Mouse (Mus musculus) forebrain, embryonic 11.5 days (tissue): Measurements from ENCODE around the gene Tenm2. TPM values are rescaled to one million over a fixed set of nuclear protein-coding genes. Genes with fewer than 3 reads are reported as not detected.

Experiments
- ATAC-seq: fragments of 200-750 bp; cut with Nextera tagmentation; replicated peaks from 2 replicates; pipeline ENCODE4 v1.8.0; 2017; ENCODE audit warnings: moderate TSS enrichment; ENCODE audit not compliant: low FRiP score
- DNase-seq: peaks from one replicate; pipeline ENCODE4 v3.0.0-alpha.2; 2017; ENCODE audit warnings: low spot score
- H3K27ac ChIP-seq: fragments of 300-500 bp; sonication (generic); 2 replicates; pipeline ENCODE4 v1.5.1; 2014; ENCODE audit warnings: low read depth, low read length
- H3K27me3 ChIP-seq: fragments of 300-500 bp; sonication (generic); 2 replicates; pipeline ENCODE4 v1.6.1; 2014; ENCODE audit warnings: mild to moderate bottlenecking, low read length, mixed read lengths; ENCODE audit not compliant: control insufficient read depth, insufficient read depth
- H3K36me3 ChIP-seq: fragments of 300-500 bp; sonication (generic); 2 replicates; pipeline ENCODE4 v1.6.1; 2014; ENCODE audit warnings: mild to moderate bottlenecking, low read length, moderate library complexity, mixed read lengths; ENCODE audit not compliant: control insufficient read depth, insufficient read depth
- H3K4me1 ChIP-seq: fragments of 300-500 bp; sonication (generic); replicated peaks from 2 replicates; pipeline ENCODE4 v1.6.1; 2014; ENCODE audit warnings: low read length, mixed read lengths; ENCODE audit not compliant: control insufficient read depth, insufficient read depth
- H3K4me2 ChIP-seq: fragments of 300-500 bp; sonication (generic); 2 replicates; pipeline ENCODE4 v1.6.1; 2014; ENCODE audit warnings: low read depth, mild to moderate bottlenecking, low read length, moderate library complexity, mixed read lengths; ENCODE audit not compliant: severe bottlenecking
- H3K4me3 ChIP-seq: fragments of 300-500 bp; sonication (generic); 2 replicates; pipeline ENCODE4 v1.5.1; 2014; ENCODE audit warnings: low read depth, low read length
- H3K9ac ChIP-seq: fragments of 300-500 bp; sonication (generic); 2 replicates; pipeline ENCODE4 v1.6.1; 2014; ENCODE audit warnings: low read length
- H3K9me3 ChIP-seq: fragments of 300-500 bp; sonication (generic); 2 replicates; pipeline ENCODE4 v1.6.1; 2016; ENCODE audit warnings: low read length, mixed read lengths; ENCODE audit not compliant: control insufficient read depth
- WGBS: fragments of 180-500 bp; shearing (Covaris S2); extraction: QIAGEN DNeasy Blood & Tissue Kit; methylation state at CpG from one replicate; pipeline ENCODE4 v1.1.7; 2014; 5-methylcytosine and 5-hydroxymethylcytosine counted together
- polyA plus RNA-seq: library from polyadenylated mRNA; unstranded; fragments of >200 nt; fragmentation: Nextera tagmentation; extraction: Ambion mirVana; gene quantifications from 2 replicates; pipeline ENCODE4 v1.2.1, GENCODE M21; 2014

Gene Tenm2
- polyA plus RNA-seq, 1 experiment from 2014 or later, result 3.8 TPM

- H3K27ac ChIP-seq, result no peak overlapping the region
- H3K36me3 ChIP-seq, result no peaks in the 10 kb centered on the region
- no peak overlapping the region for H3K4me2 ChIP-seq
- H3K4me3 ChIP-seq, result no peak overlapping the region
- H3K9me3 ChIP-seq, result no peaks in the 10 kb centered on the region
- DNase-seq (no peak), ATAC-seq (no peak)
- H3K4me1 ChIP-seq, result no peaks in the 10 kb centered on the region
- no peaks in the 10 kb centered on the region for H3K27me3 ChIP-seq
- H3K9ac ChIP-seq, result no peak overlapping the region
- WGBS, result 90% methylated on average over 2 of the region's 2 CpGs
Measured at GRCm38 (mm10) chr11:35962431-35962830, 1273.3 kb downstream of the Tenm2 start.

GRCm38 (mm10) chr11:35959270-35959669 lies 1276.5 kb downstream of the Tenm2 start:
- Histone ChIP-seq H3K4me2 (no peak overlapping the region), H3K27me3 (no peaks in the 10 kb centered on the region), H3K9ac (no peak overlapping the region), H3K27ac (no peak overlapping the region), H3K4me3 (no peak overlapping the region), H3K9me3 (no peaks in the 10 kb centered on the region), H3K4me1 (no peaks in the 10 kb centered on the region), H3K36me3 (no peaks in the 10 kb centered on the region)
- WGBS, result 98% methylated on average over 3 of the region's 3 CpGs
- no peak for ATAC-seq
- DNase-seq, result no peak
